Mouse (Mus musculus) limb, embryonic 12.5 days (tissue): ENCODE measurements around the gene Tbl3. TPM values are rescaled to one million over a fixed set of nuclear protein-coding genes. Genes with fewer than 3 reads are reported as not detected.
"Not testable (repeated sequence)": the region's sequence is repeated elsewhere in the genome, so short reads cannot be mapped to it uniquely, and the experiment has no call there.

ENCODE experiments used
- ATAC-seq: fragments of 200-750 bp; cut with Nextera tagmentation; 2 replicates; pipeline ENCODE4 v1.8.0; 2017; ENCODE audit warnings: low read depth, moderate TSS enrichment; ENCODE audit not compliant: insufficient number of reproducible peaks, insufficient read depth, low FRiP score, low TSS enrichment
- H3K27ac ChIP-seq: fragments of 300-500 bp; sonication (generic); 2 replicates; pipeline ENCODE4 v1.5.1; 2016; ENCODE audit warnings: mild to moderate bottlenecking, moderate library complexity
- H3K27me3 ChIP-seq: fragments of 300-500 bp; sonication (generic); 2 replicates; pipeline ENCODE4 v1.6.1; 2016; ENCODE audit warnings: mild to moderate bottlenecking, moderate library complexity
- H3K36me3 ChIP-seq: fragments of 300-500 bp; sonication (generic); 2 replicates; pipeline ENCODE4 v1.6.1; 2016; ENCODE audit warnings: mild to moderate bottlenecking, moderate library complexity
- H3K4me1 ChIP-seq: fragments of 300-500 bp; sonication (generic); replicated peaks from 2 replicates; pipeline ENCODE4 v1.6.1; 2016
- H3K4me2 ChIP-seq: fragments of 300-500 bp; sonication (generic); 2 replicates; pipeline ENCODE4 v1.6.1; 2016; ENCODE audit warnings: mild to moderate bottlenecking, moderate library complexity
- H3K4me3 ChIP-seq: fragments of 300-500 bp; sonication (generic); replicated peaks from 2 replicates; pipeline ENCODE4 v1.5.1; 2016; ENCODE audit warnings: mild to moderate bottlenecking
- H3K9ac ChIP-seq: fragments of 300-500 bp; sonication (generic); replicated peaks from 2 replicates; pipeline ENCODE4 v1.6.1; 2016; ENCODE audit warnings: mild to moderate bottlenecking, moderate library complexity
- H3K9me3 ChIP-seq: fragments of 300-500 bp; sonication (generic); 2 replicates; pipeline ENCODE4 v1.6.1; 2016; ENCODE audit warnings: mild to moderate bottlenecking, moderate library complexity
- WGBS: fragments of 180-500 bp; shearing (Covaris S2); methylation state at CpG from one replicate; pipeline ENCODE4 v1.1.7; 2016; 5-methylcytosine and 5-hydroxymethylcytosine counted together
- polyA plus RNA-seq: library from polyadenylated mRNA; unstranded; fragments of >200 nt; fragmentation: Nextera tagmentation; extraction: Ambion mirVana; gene quantifications from 2 replicates; pipeline ENCODE4 v1.2.1, GENCODE M21; 2016

Gene Tbl3
- polyA plus RNA-seq, 1 experiment from 2014 or later: 103 TPM

DNA sequence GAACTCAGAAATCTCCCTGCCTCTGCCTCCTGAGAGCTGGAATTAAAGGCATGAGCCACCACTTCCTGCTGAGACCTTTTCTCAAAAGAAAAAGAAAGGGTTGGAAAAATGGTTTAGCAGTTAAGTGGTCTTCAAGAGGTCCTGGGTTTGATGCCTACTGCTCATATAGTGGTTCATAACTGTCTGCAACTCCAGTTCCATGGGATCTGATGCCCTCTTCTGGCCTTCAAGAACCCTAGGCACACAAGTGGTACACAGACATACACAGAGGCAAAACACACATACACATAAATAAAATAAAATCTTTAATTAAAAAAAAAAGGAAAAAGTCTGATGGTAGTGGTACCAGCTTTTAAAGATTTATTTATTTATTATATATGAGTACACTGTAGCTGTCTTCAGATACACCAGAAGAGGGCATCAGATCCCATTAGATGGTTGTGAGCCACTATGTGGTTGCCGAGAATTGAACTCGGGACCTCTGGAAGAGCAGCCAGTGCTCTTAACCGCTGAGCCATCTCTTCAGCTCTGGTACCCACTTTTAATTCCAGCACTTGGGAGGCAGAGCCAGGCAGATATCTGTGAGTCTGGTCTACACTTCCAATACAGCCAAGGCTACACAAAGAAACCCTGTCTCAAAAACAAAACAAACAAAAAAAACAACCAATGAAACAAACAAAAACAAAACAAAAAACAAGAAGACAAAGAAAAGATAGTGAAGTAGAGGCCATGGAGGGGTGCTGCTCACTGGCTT lies 18.4 kb upstream of the Tbl3 start:
- H3K27ac ChIP-seq: no peak overlapping the region
- H3K4me1 ChIP-seq: peaks cover 26% of the 10 kb centered on the region
- H3K36me3 ChIP-seq: peaks cover 16% of the 10 kb centered on the region
- no peak for ATAC-seq
- 71% methylated on average over 3 of the region's 3 CpGs for WGBS
- H3K27me3 ChIP-seq: peaks cover 3% of the 10 kb centered on the region; the same call in 1 of the 2 replicates
- H3K9me3 ChIP-seq: no peaks in the 10 kb centered on the region
- no peak overlapping the region for H3K4me2 ChIP-seq
- no peak overlapping the region for H3K4me3 ChIP-seq
- no peak overlapping the region for H3K9ac ChIP-seq

DNA sequence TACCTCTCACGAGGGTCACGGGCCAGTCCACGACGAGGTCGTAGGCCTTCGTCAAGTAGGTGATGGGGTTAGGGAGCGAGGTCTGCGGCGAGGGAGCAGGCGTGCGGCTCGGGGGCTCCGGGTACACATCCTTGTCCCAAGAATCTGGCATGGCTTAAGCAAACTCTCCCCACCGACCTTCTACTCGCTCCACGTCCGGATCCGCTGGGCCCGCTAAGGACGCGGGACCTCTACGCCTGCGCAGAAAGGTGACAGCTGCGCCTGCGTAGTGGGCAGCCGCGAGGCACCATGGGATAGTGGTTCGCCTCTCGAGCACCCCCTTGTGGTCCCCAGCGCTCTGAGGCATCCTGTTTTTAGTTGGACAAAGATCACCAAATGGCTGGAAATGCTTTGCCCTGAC lies 16.7 kb upstream of the Tbl3 start, which contains the start of gene Ndufb10:
Gene Ndufb10, minus strand, starts transcription at position 295 of the 400 bp plus-strand sequence.
- Histone ChIP-seq H3K4me3 (peak within 1 kb of the TSS; percentile 81), H3K9me3 (no peaks in the 10 kb centered on the region), H3K27me3 (peaks cover 3% of the 10 kb centered on the region; the same call in 1 of the 2 replicates), H3K4me1 (peaks cover 26% of the 10 kb centered on the region), H3K4me2 (peak within 1 kb of the TSS; percentile 82), H3K27ac (peak within 1 kb of the TSS; percentile 80), H3K9ac (peak within 1 kb of the TSS; percentile 88), H3K36me3 (peaks cover 18% of the 10 kb centered on the region)
- WGBS: under 1% methylated on average over 30 of the region's 30 CpGs
- peak; percentile 65 for ATAC-seq

- Histone ChIP-seq H3K36me3 (peaks cover 18% of the 10 kb centered on the region), H3K9me3 (no peaks in the 10 kb centered on the region), H3K27me3 (peaks cover 3% of the 10 kb centered on the region; the same call in 1 of the 2 replicates), H3K4me2 (peak overlapping the region; percentile 82), H3K9ac (peak overlapping the region; percentile 88), H3K4me1 (peaks cover 28% of the 10 kb centered on the region), H3K27ac (peak overlapping the region; percentile 80), H3K4me3 (peak overlapping the region; percentile 81)
- no peak for ATAC-seq
- under 1% methylated on average over 15 of the region's 15 CpGs for whole genome bisulfite sequencing
Measured at GRCm38 (mm10) chr17:24723881-24724180, 16.4 kb upstream of the Tbl3 start.

DNA sequence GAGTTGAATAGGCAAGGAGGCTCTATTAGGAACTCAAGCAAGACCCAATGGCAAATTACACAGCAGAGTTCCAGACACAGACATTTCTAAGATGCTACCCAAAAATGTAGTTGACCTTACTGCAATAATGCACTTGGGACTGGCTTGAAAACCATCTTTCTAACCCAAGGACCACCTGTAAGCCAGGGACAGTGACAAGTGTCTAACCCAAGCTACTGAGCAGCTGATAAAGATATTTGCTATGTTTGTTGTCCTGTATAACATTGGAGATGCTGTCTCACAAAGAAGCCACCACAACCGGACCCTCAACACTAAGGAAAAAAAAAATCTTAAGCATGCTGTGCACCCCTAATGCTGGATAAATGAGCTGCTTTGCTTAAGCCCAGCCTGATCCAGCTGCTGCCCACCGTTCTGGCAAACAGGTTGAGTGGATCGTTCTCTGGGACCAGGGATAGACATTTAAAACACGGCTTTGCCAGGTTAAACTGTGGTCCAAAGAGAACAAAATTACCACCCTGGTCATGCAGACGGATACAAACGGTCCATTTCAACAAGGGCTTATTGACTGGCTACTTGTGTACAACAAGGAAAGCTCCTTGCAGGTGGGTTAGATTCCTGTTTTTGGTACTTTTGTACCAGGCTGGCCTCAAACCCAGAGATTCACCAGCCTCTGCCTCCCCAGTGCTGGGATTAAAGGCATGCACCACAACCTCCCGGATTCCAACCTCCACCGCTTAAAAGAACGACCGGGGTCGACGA lies 15.8 kb upstream of the Tbl3 start:
- no peaks in the 10 kb centered on the region for H3K9me3 ChIP-seq
- H3K27ac ChIP-seq: peak overlapping the region; percentile 80; the same call in 1 of the 2 replicates
- H3K4me3 ChIP-seq: peak overlapping the region; percentile 81
- peak overlapping the region; percentile 88 for H3K9ac ChIP-seq
- H3K4me1 ChIP-seq: peaks cover 32% of the 10 kb centered on the region
- peak overlapping the region; percentile 82 for H3K4me2 ChIP-seq
- no peak for ATAC-seq
- H3K27me3 ChIP-seq: no peaks in the 10 kb centered on the region
- 5% methylated on average over 12 of the region's 12 CpGs for WGBS
- H3K36me3 ChIP-seq: peaks cover 24% of the 10 kb centered on the region

GRCm38 (mm10) chr17:24722220-24722924 lies 14.9 kb upstream of the Tbl3 start:
- 0 out of 2 replicates have a peak overlapping the region, but pooled peaks have one; percentile 19 for H3K9ac ChIP-seq
- H3K4me3 ChIP-seq: 0 out of 2 replicates have a peak overlapping the region, but pooled peaks have one; percentile 8
- WGBS: 34% methylated on average over 13 of the region's 13 CpGs
- peaks cover 32% of the 10 kb centered on the region for H3K4me1 ChIP-seq
- H3K36me3 ChIP-seq: peaks cover 33% of the 10 kb centered on the region
- H3K9me3 ChIP-seq: no peaks in the 10 kb centered on the region
- H3K4me2 ChIP-seq: peak overlapping the region; percentile 82
- no peak overlapping the region for H3K27ac ChIP-seq
- no peak for ATAC-seq
- no peaks in the 10 kb centered on the region for H3K27me3 ChIP-seq

- peak overlapping the region; percentile 81 for H3K4me3 ChIP-seq
- H3K27ac ChIP-seq, H3K9me3 ChIP-seq, ATAC-seq, H3K27me3 ChIP-seq: not testable (repeated sequence)
- H3K36me3 ChIP-seq: peaks cover 41% of the 10 kb centered on the region
- peak overlapping the region; percentile 82 for H3K4me2 ChIP-seq
- peak overlapping the region; percentile 65 for H3K9ac ChIP-seq
- 57% methylated on average over 7 of the region's 7 CpGs for WGBS
- H3K4me1 ChIP-seq: peaks cover 32% of the 10 kb centered on the region
Measured at GRCm38 (mm10) chr17:24721383-24721955, 14.0 kb upstream of the Tbl3 start.

DNA sequence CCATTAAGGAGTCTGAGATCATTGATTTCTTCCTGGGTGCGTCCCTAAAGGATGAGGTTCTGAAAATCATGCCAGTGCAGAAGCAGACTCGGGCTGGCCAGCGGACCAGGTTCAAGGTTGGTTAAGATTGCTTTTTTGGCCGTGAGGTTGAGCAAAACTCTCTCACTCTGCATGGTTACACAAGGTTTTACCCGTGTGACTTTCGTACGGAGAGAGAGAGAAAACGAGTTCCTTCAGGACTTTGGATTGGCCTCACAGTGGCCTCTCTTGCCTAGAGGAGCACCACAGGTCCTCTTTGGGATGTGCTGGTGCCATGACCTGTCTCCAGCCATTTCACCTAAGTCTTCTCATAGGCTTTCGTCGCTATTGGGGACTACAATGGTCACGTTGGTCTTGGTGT lies 13.2 kb upstream of the Tbl3 start:
- WGBS: under 1% methylated on average over 11 of the region's 11 CpGs
- Histone ChIP-seq H3K4me1 (peaks cover 32% of the 10 kb centered on the region), H3K27ac (peak overlapping the region; percentile 93), H3K4me2 (peak overlapping the region; percentile 82), H3K36me3 (peaks cover 49% of the 10 kb centered on the region), H3K4me3 (peak overlapping the region; percentile 81), H3K9ac (peak overlapping the region; percentile 88)
- not testable (repeated sequence) for H3K27me3 ChIP-seq, ATAC-seq, H3K9me3 ChIP-seq

- H3K27ac ChIP-seq: peak overlapping the region; percentile 93
- no peaks in the 10 kb centered on the region for H3K9me3 ChIP-seq
- H3K9ac ChIP-seq: peak overlapping the region; percentile 90
- under 1% methylated on average over 61 of the region's 61 CpGs for WGBS
- ATAC-seq: peak; percentile 97
- H3K4me2 ChIP-seq: peak overlapping the region; percentile 82
- peaks cover 32% of the 10 kb centered on the region for H3K4me1 ChIP-seq
- peaks cover 53% of the 10 kb centered on the region for H3K36me3 ChIP-seq
- peak overlapping the region; percentile 81 for H3K4me3 ChIP-seq
- no peaks in the 10 kb centered on the region for H3K27me3 ChIP-seq
Measured at GRCm38 (mm10) chr17:24719494-24720222, 12.2 kb upstream of the Tbl3 start.

DNA sequence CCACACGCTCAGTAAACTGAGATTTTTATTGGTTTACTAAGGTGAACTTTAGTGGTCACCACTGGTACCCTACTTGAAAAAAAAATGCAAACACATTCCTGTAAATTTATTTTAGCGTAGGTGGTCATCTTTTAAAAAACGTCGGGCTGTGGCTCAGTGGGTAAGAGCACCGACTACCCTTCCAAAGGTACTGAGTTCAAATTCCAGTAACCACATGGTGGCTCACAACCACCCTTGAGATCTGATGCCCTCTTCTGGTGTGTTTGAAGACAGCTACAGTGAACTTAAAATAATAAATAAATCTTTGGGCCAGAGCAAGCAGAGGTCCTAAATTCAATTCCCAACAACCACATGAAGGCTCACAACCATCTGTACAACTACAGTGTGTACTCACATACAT lies 11.5 kb upstream of the Tbl3 start:
- ATAC-seq, H3K27me3 ChIP-seq, H3K9me3 ChIP-seq, H3K27ac ChIP-seq: not testable (repeated sequence)
- peak overlapping the region; percentile 90 for H3K9ac ChIP-seq
- H3K4me2 ChIP-seq: peak overlapping the region; percentile 70
- 64% methylated on average over 5 of the region's 5 CpGs for WGBS
- H3K36me3 ChIP-seq: peaks cover 53% of the 10 kb centered on the region
- peak overlapping the region; percentile 81 for H3K4me3 ChIP-seq
- peaks cover 32% of the 10 kb centered on the region for H3K4me1 ChIP-seq

- peak within 1 kb of the TSS; percentile 70 for H3K4me2 ChIP-seq
- H3K4me3 ChIP-seq: peak within 1 kb of the TSS; percentile 81
- no peaks in the 10 kb centered on the region for H3K27me3 ChIP-seq
- 86% methylated on average over 4 of the region's 4 CpGs for WGBS
- H3K4me1 ChIP-seq: peaks cover 25% of the 10 kb centered on the region
- peaks cover 53% of the 10 kb centered on the region for H3K36me3 ChIP-seq
- peak within 1 kb of the TSS; percentile 90 for H3K9ac ChIP-seq
- no peaks in the 10 kb centered on the region for H3K9me3 ChIP-seq
- no peak within 1 kb of the TSS for H3K27ac ChIP-seq
- no peak for ATAC-seq
Measured at GRCm38 (mm10) chr17:24717943-24718342, 10.5 kb upstream of the Tbl3 start, which contains the start of the genes Rnf151 and Rps2. Rnf151 (minus strand) TSS chr17:24718063. Rps2 (plus strand) TSS chr17:24718116.
